Mouse (Mus musculus) inflammation-experienced regulatory T-cells (primary cell): ENCODE measurements around the gene Cox4i2. TPM values are rescaled to one million over a fixed set of nuclear protein-coding genes. Genes with fewer than 3 reads are reported as not detected.

Source experiments
- polyA plus RNA-seq, 2 experiments: library from polyadenylated mRNA; unstranded; fragments of 100-300 nt; shearing (Covaris generic); gene quantifications; one replicate each; pipeline ENCODE4 v1.2.1; 2017

Gene Cox4i2
- 1 to 10 TPM in 1 of 2 experiments, under 1 TPM in 1; 0.36 to 1.8 TPM for polyA plus RNA-seq

GRCm38 (mm10) chr2:152753944-152754711 is at the start of gene Cox4i2:
TSS of gene Cox4i2 (plus strand) at chr2:152754173.

GRCm38 (mm10) chr2:152736090-152736601 is 17.8 kb upstream of the Cox4i2 start, which contains the start of gene Id1:
TSS of gene Id1 (plus strand) at chr2:152736251.

Other genes starting within 250 kb of the Cox4i2 start
- gene Defb26, start 242.5 kb upstream of the Cox4i2 start, polyA plus RNA-seq, result not detected
- gene Defb28, start 235.9 kb upstream of the Cox4i2 start, polyA plus RNA-seq, result not detected
- gene Defb29, start 214.1 kb upstream of the Cox4i2 start, polyA plus RNA-seq, result not detected
- not detected for gene Gm17416, start 184.8 kb upstream of the Cox4i2 start, polyA plus RNA-seq
- not detected for gene Defb21, start 181.4 kb upstream of the Cox4i2 start, polyA plus RNA-seq
- 1 to 10 TPM in 1 of 2 experiments, not detected in 1; 1.0 TPM for gene Defb19, start 173.9 kb upstream of the Cox4i2 start, polyA plus RNA-seq
- not detected for gene Defb45, start 154.8 kb upstream of the Cox4i2 start, polyA plus RNA-seq
- gene Defb36, start 149.8 kb upstream of the Cox4i2 start, polyA plus RNA-seq, result under 1 TPM in 1 of 2 experiments, not detected in 1; 0.86 TPM
- gene Defb25, start 131.1 kb upstream of the Cox4i2 start, polyA plus RNA-seq, result not detected
- not detected for gene Rem1, start 127.2 kb upstream of the Cox4i2 start, polyA plus RNA-seq
- 100 to 1,000 TPM; 196 to 218 TPM for gene H13, start 84.7 kb upstream of the Cox4i2 start, polyA plus RNA-seq
- gene Mcts2, start 67.1 kb upstream of the Cox4i2 start, polyA plus RNA-seq, result 10 to 100 TPM in 1 of 2 experiments, 1 to 10 TPM in 1; 4.9 to 10.2 TPM
- under 1 TPM; 0.40 to 0.46 TPM for gene Id1, start 17.9 kb upstream of the Cox4i2 start, polyA plus RNA-seq
- gene Bcl2l1, start 77.6 kb downstream of the Cox4i2 start, polyA plus RNA-seq, result 10 to 100 TPM; 39.2 to 67.9 TPM
- gene Tpx2, start 93.8 kb downstream of the Cox4i2 start, polyA plus RNA-seq, result 1 to 10 TPM; 2.2 to 3.7 TPM
- gene Mylk2, start 157.2 kb downstream of the Cox4i2 start, polyA plus RNA-seq, result under 1 TPM in 1 of 2 experiments, not detected in 1; 0.24 TPM
- gene Foxs1, start 179.0 kb downstream of the Cox4i2 start, polyA plus RNA-seq, result under 1 TPM; 0.52 to 0.65 TPM
- under 1 TPM in 1 of 2 experiments, not detected in 1; 0.60 TPM for gene Dusp15, start 197.5 kb downstream of the Cox4i2 start, polyA plus RNA-seq
- 1 to 10 TPM in 1 of 2 experiments, under 1 TPM in 1; 0.71 to 1.8 TPM for gene Ttll9, start 208.3 kb downstream of the Cox4i2 start, polyA plus RNA-seq